Mouse (Mus musculus) erythroblast, embryonic 14.5 days (primary cell): ENCODE measurements around the gene Cntnap1.

Experiments
- GATA1 ChIP-seq: IDR thresholded peaks from 2 replicates; pipeline ENCODE4 v1.6.1; 2012; ENCODE audit warnings: low read length, inconsistent platforms, mixed read lengths
- TAL1 ChIP-seq: IDR thresholded peaks from 3 replicates; pipeline ENCODE4 v1.6.1; 2012; ENCODE audit warnings: low read length, inconsistent platforms, mixed read lengths

DNA sequence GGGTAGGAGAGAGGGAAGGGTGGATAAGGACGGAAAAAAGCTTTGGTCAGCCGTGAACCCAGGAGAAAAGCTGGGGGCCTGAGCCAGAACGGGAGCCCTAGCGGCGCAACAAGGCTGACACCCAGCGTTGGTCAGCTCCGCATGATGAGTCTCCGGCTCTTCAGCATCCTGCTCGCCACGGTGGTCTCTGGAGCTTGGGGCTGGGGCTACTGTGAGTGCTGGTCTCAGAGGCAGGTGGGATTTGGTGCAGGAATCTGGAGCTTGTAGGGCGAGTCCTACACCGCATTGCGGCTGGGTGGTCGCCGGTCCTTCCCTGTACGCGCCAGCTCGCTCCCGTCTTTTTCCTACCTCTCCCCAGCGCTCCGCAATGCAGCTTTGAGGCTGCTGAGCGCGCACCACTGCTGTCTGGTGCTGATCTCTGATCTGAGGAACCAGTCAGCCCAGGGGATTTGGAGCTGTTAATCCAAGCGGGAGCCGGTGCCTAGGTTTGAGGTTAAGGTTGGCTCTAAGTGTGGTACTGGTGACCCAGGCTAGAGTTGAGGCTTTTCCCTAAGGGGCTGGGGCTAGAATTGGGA, 5.9 kb downstream of the Cntnap1 start:
- no peak for TF ChIP-seq TAL1
- no peak for TF ChIP-seq GATA1
